Mouse (Mus musculus): ENCODE data around the gene Eid1.

DNA sequence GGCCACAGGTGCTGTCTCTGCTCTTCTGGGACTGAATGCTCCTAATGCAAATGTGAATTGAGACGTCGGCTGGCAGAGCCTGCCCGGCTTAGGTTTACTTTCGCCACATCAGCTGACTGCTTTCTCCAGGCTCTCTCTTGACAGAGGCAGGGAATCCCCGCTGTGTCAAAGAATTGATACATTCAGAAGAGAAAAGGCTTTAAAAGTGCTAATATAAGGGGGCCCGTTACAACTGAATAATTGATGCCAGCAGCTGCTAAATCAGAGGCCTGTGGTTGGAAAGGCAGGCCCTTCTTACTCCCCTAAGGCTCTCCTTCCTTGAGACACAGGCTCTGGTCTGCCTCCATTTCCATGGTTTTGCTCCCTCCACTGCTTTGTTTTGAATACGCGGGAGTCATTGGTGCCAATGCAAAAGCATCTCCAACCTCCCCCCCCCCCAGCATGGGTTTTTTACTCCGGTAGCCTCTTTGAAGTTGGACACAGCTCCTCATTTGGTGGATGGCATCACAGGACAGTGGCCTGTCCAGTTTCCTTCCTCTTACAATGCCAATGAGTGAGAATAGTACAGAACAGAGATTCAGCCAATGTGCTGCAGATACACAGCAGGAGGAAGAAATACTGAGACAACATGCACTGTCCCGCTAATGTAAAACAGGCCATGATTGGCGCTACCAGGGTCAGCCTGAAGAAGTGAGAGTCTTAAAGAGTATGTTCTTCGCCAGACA lies 32.2 kb downstream of the Eid1 start:
- no peak for TF ChIP-seq POLR2A (IDR thresholded peaks at IDR 0.05; ENCODE audit: extremely low read depth, insufficient read depth, low read length)
- TF ChIP-seq CTCF (IDR thresholded peaks at IDR 0.05; ENCODE audit: low read depth, low read length), result no peak

Measured in liver, adult 2 months (tissue).